Mouse (Mus musculus) limb, embryonic 11.5 days (tissue): ENCODE results near the gene Creb3l2. TPM values are rescaled to one million over a fixed set of nuclear protein-coding genes. Genes with fewer than 3 reads are reported as not detected.

Source experiments
- ATAC-seq: fragments of 200-750 bp; cut with Nextera tagmentation; 2 replicates; pipeline ENCODE4 v1.8.0; 2017; ENCODE audit warnings: low read depth; ENCODE audit not compliant: insufficient number of reproducible peaks, low FRiP score, low TSS enrichment
- DNase-seq: peaks from one replicate; pipeline ENCODE4 v3.0.0-alpha.2; 2015; ENCODE audit warnings: low spot score
- H3K27ac ChIP-seq: fragments of 300-500 bp; sonication (generic); replicated peaks from 2 replicates; pipeline ENCODE4 v1.5.1; 2014; ENCODE audit warnings: low read depth, mild to moderate bottlenecking, low read length
- H3K27me3 ChIP-seq: fragments of 300-500 bp; sonication (generic); 2 replicates; pipeline ENCODE4 v1.6.1; 2014; ENCODE audit warnings: mild to moderate bottlenecking, low read length, mixed read lengths; ENCODE audit not compliant: control insufficient read depth, insufficient read depth
- H3K36me3 ChIP-seq: fragments of 300-500 bp; sonication (generic); 2 replicates; pipeline ENCODE4 v1.6.1; 2014; ENCODE audit warnings: mild to moderate bottlenecking, low read length, moderate library complexity, mixed read lengths; ENCODE audit not compliant: control insufficient read depth, insufficient read depth
- H3K4me1 ChIP-seq: fragments of 300-500 bp; sonication (generic); 2 replicates; pipeline ENCODE4 v1.6.1; 2014; ENCODE audit warnings: low read length, mixed read lengths; ENCODE audit not compliant: control insufficient read depth, insufficient read depth
- H3K4me2 ChIP-seq: fragments of 300-500 bp; sonication (generic); 2 replicates; pipeline ENCODE4 v1.6.1; 2014; ENCODE audit warnings: low read depth, mild to moderate bottlenecking, moderate library complexity; ENCODE audit not compliant: severe bottlenecking
- H3K4me3 ChIP-seq: fragments of 300-500 bp; sonication (generic); 2 replicates; pipeline ENCODE4 v1.5.1; 2014; ENCODE audit warnings: low read depth, low read length
- H3K9ac ChIP-seq: fragments of 300-500 bp; sonication (generic); 2 replicates; pipeline ENCODE4 v1.6.1; 2014; ENCODE audit warnings: mild to moderate bottlenecking, low read length
- H3K9me3 ChIP-seq: fragments of 300-500 bp; sonication (generic); 2 replicates; pipeline ENCODE4 v1.6.1; 2016; ENCODE audit warnings: low read length; ENCODE audit not compliant: control insufficient read depth
- WGBS: fragments of 180-500 bp; shearing (Covaris S2); extraction: QIAGEN DNeasy Blood & Tissue Kit; methylation state at CpG from one replicate; pipeline ENCODE4 v1.1.7; 2014; 5-methylcytosine and 5-hydroxymethylcytosine counted together
- polyA plus RNA-seq: library from polyadenylated mRNA; unstranded; fragments of >200 nt; fragmentation: Nextera tagmentation; extraction: Ambion mirVana; gene quantifications from 2 replicates; pipeline ENCODE4 v1.2.1, GENCODE M21; 2014

Gene Creb3l2
- polyA plus RNA-seq, 1 experiment from 2014 or later: 25.2 TPM

GRCm38 (mm10) chr6:37375452-37375851, 66.5 kb downstream of the Creb3l2 start:
- DNase-seq: no peak
- H3K4me1 ChIP-seq: no peaks in the 10 kb centered on the region
- H3K4me2 ChIP-seq: no peak overlapping the region
- no peaks in the 10 kb centered on the region for H3K27me3 ChIP-seq
- no peaks in the 10 kb centered on the region for H3K9me3 ChIP-seq
- no peak for ATAC-seq
- no peak overlapping the region for H3K9ac ChIP-seq
- no peak overlapping the region for H3K4me3 ChIP-seq
- H3K36me3 ChIP-seq: no peaks in the 10 kb centered on the region; the same call in 1 of the 2 replicates
- 91% methylated on average over 10 of the region's 10 CpGs for WGBS
- no peak overlapping the region for H3K27ac ChIP-seq

GRCm38 (mm10) chr6:37371341-37371740, 70.6 kb downstream of the Creb3l2 start:
- no peak overlapping the region for H3K27ac ChIP-seq
- DNase-seq (no peak), ATAC-seq (no peak)
- 0 out of 2 replicates have a peak, but pooled peaks cover 1% of the 10 kb centered on the region for H3K4me1 ChIP-seq
- H3K4me3 ChIP-seq: no peak overlapping the region
- no peak overlapping the region for H3K4me2 ChIP-seq
- H3K9me3 ChIP-seq: no peaks in the 10 kb centered on the region
- no peaks in the 10 kb centered on the region for H3K36me3 ChIP-seq
- no peak overlapping the region for H3K9ac ChIP-seq
- 80% methylated on average over 7 of the region's 7 CpGs for WGBS
- H3K27me3 ChIP-seq: no peaks in the 10 kb centered on the region

- Histone ChIP-seq H3K9ac (no peak overlapping the region), H3K4me2 (no peak overlapping the region), H3K27me3 (no peaks in the 10 kb centered on the region), H3K4me3 (no peak overlapping the region), H3K4me1 (peaks cover 8% of the 10 kb centered on the region; the same call in 1 of the 2 replicates), H3K9me3 (no peaks in the 10 kb centered on the region), H3K36me3 (no peaks in the 10 kb centered on the region), H3K27ac (no peak overlapping the region)
- no peak for DNase-seq
- 89% methylated on average over 12 of the region's 12 CpGs for WGBS
- ATAC-seq: no peak
Measured at GRCm38 (mm10) chr6:37370566-37370965, 71.4 kb downstream of the Creb3l2 start.

GRCm38 (mm10) chr6:37369750-37370149, 72.2 kb downstream of the Creb3l2 start:
- Histone ChIP-seq H3K27me3 (no peaks in the 10 kb centered on the region), H3K4me3 (no peak overlapping the region), H3K36me3 (no peaks in the 10 kb centered on the region), H3K9me3 (no peaks in the 10 kb centered on the region), H3K27ac (no peak overlapping the region), H3K4me1 (peaks cover 9% of the 10 kb centered on the region; the same call in 1 of the 2 replicates), H3K4me2 (no peak overlapping the region), H3K9ac (no peak overlapping the region)
- WGBS: 63% methylated on average over 6 of the region's 6 CpGs
- DNase-seq (no peak), ATAC-seq (no peak)

GRCm38 (mm10) chr6:37368281-37368680, 73.7 kb downstream of the Creb3l2 start:
- Histone ChIP-seq H3K27me3 (no peaks in the 10 kb centered on the region), H3K36me3 (peaks cover under 1% of the 10 kb centered on the region; the same call in 1 of the 2 replicates), H3K9me3 (no peaks in the 10 kb centered on the region; the same call in 1 of the 2 replicates), H3K4me2 (no peak overlapping the region), H3K4me1 (peaks cover 9% of the 10 kb centered on the region; the same call in 1 of the 2 replicates), H3K4me3 (no peak overlapping the region), H3K27ac (no peak overlapping the region), H3K9ac (no peak overlapping the region)
- ATAC-seq (no peak), DNase-seq (no peak)
- 84% methylated on average over 13 of the region's 13 CpGs for WGBS

- no peak for DNase-seq
- H3K9me3 ChIP-seq: no peaks in the 10 kb centered on the region; the same call in 1 of the 2 replicates
- no peak for ATAC-seq
- no peak overlapping the region for H3K27ac ChIP-seq
- peaks cover 2% of the 10 kb centered on the region; the same call in 1 of the 2 replicates for H3K36me3 ChIP-seq
- H3K9ac ChIP-seq: no peak overlapping the region
- peaks cover 9% of the 10 kb centered on the region; the same call in 1 of the 2 replicates for H3K4me1 ChIP-seq
- H3K27me3 ChIP-seq: no peaks in the 10 kb centered on the region
- H3K4me2 ChIP-seq: no peak overlapping the region
- no peak overlapping the region for H3K4me3 ChIP-seq
- WGBS: 89% methylated on average over 6 of the region's 6 CpGs
Measured at GRCm38 (mm10) chr6:37366991-37367390, 75.0 kb downstream of the Creb3l2 start.

- 64% methylated on average over 11 of the region's 11 CpGs for WGBS
- DNase-seq (no peak), ATAC-seq (no peak)
- H3K27ac ChIP-seq: no peak overlapping the region
- peaks cover 2% of the 10 kb centered on the region; the same call in 1 of the 2 replicates for H3K36me3 ChIP-seq
- no peak overlapping the region for H3K9ac ChIP-seq
- H3K4me1 ChIP-seq: peaks cover 19% of the 10 kb centered on the region
- H3K9me3 ChIP-seq: no peaks in the 10 kb centered on the region; the same call in 1 of the 2 replicates
- no peak overlapping the region for H3K4me2 ChIP-seq
- no peak overlapping the region for H3K4me3 ChIP-seq
- no peaks in the 10 kb centered on the region for H3K27me3 ChIP-seq
Measured at GRCm38 (mm10) chr6:37365179-37365578, 76.8 kb downstream of the Creb3l2 start.

GRCm38 (mm10) chr6:37364361-37364760, 77.6 kb downstream of the Creb3l2 start:
- WGBS: 96% methylated on average over 8 of the region's 8 CpGs

More at GRCm38 (mm10) chr6:37364361-37364760, 77.6 kb downstream of the Creb3l2 start:
- Histone ChIP-seq H3K4me3 (no peak overlapping the region), H3K4me1 (peaks cover 19% of the 10 kb centered on the region), H3K36me3 (peaks cover 2% of the 10 kb centered on the region; the same call in 1 of the 2 replicates), H3K9me3 (no peaks in the 10 kb centered on the region; the same call in 1 of the 2 replicates), H3K4me2 (no peak overlapping the region), H3K9ac (no peak overlapping the region), H3K27me3 (no peaks in the 10 kb centered on the region), H3K27ac (no peak overlapping the region)
- ATAC-seq (no peak), DNase-seq (no peak)
